In genomic region chr8:72683572-72684099, GRCm38 (mm10) we compare ENCODE assay signal across 2 mouse cellular contexts. TPM values are rescaled to one million over a fixed set of nuclear protein-coding genes. Genes with fewer than 3 reads are reported as not detected.
"Had no signal": no experiment of that assay in that cellular context is flagged by ENCODE, and none has a peak within 500 bp of the region (broad histone marks: within the 10 kb centered on the region; RNA-seq: fewer than 3 reads in every experiment).

No protein-coding gene starts in this region.

RNA-seq across cellular contexts. Expression of gene Nwd1, which starts 37.1 kb away (rescaled TPM):
- polyA plus RNA-seq: liver, postnatal 0 days; midbrain, embryonic 10.5 days had no signal
